Mouse (Mus musculus) heart, embryonic 16.5 days (tissue): ENCODE measurements at regions not wholly inside any gene's neighbourhood (a gene's known extent, or its start where the extent isn't known, plus 50 kb on each side); places are given as distances from the start of the nearest gene placed in this dataset.
"Not testable (repeated sequence)": the region's sequence is repeated elsewhere in the genome, so short reads cannot be mapped to it uniquely, and the experiment has no call there.

Experiments used
- ATAC-seq: fragments of 200-750 bp; cut with Nextera tagmentation; replicated peaks from 2 replicates; pipeline ENCODE4 v1.8.0; 2017; ENCODE audit warnings: moderate number of reproducible peaks; ENCODE audit not compliant: insufficient read depth, low FRiP score; ENCODE audit errors: extremely low read depth
- H3K27ac ChIP-seq: fragments of 300-500 bp; sonication (generic); 2 replicates; pipeline ENCODE4 v1.5.1; 2014; ENCODE audit warnings: mild to moderate bottlenecking, low read length, control low read depth, moderate library complexity
- H3K27me3 ChIP-seq: fragments of 300-500 bp; sonication (generic); 2 replicates; pipeline ENCODE4 v1.6.1; 2014; ENCODE audit warnings: low read length, mixed read lengths; ENCODE audit not compliant: control insufficient read depth, insufficient read depth
- H3K36me3 ChIP-seq: fragments of 300-500 bp; sonication (generic); 2 replicates; pipeline ENCODE4 v1.6.1; 2014; ENCODE audit not compliant: control insufficient read depth, insufficient read depth
- H3K4me1 ChIP-seq: fragments of 300-500 bp; sonication (generic); 2 replicates; pipeline ENCODE4 v1.6.1; 2014; ENCODE audit warnings: low read length, mixed read lengths; ENCODE audit not compliant: control insufficient read depth, insufficient read depth
- H3K4me2 ChIP-seq: fragments of 300-500 bp; sonication (generic); 2 replicates; pipeline ENCODE4 v1.6.1; 2014; ENCODE audit warnings: low read depth, mild to moderate bottlenecking, control low read depth, low read length
- H3K4me3 ChIP-seq: fragments of 300-500 bp; sonication (generic); 2 replicates; pipeline ENCODE4 v1.5.1; 2014; ENCODE audit warnings: mild to moderate bottlenecking, control low read depth, low read length
- H3K9ac ChIP-seq: fragments of 300-500 bp; sonication (generic); 2 replicates; pipeline ENCODE4 v1.6.1; 2014; ENCODE audit warnings: low read length, control low read depth
- H3K9me3 ChIP-seq: fragments of 300-500 bp; sonication (generic); replicated peaks from 2 replicates; pipeline ENCODE4 v1.6.1; 2016; ENCODE audit warnings: low read length; ENCODE audit not compliant: control insufficient read depth
- WGBS: fragments of 180-500 bp; shearing (Covaris S2); extraction: QIAGEN DNeasy Blood & Tissue Kit; methylation state at CpG from one replicate; pipeline ENCODE4 v1.1.7; 2014; 5-methylcytosine and 5-hydroxymethylcytosine counted together

DNA sequence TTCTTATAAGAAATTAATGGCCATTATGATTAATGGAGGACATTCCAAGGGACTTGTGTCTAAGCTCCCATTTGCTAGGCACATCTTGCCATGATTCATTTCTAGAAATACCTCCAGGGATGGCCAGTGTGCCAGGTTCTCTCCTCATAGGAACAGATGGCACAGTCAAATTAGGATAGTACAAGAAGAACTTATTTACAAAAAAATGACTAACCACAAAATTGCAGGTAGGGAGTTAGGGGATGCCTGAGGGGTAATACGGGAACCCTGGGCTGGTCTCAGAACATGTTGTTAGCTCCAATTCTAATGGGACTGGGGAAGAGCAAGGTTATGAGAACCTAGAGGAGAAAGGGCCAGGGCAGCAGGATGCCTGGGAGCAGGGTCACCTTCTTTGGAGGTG lies 760.9 kb upstream of the Kirrel3 start:
- H3K9ac ChIP-seq, result no peak overlapping the region
- ATAC-seq, result no peak
- H3K9me3 ChIP-seq, result no peaks in the 10 kb centered on the region
- H3K4me3 ChIP-seq, result no peak overlapping the region
- WGBS, result 93% methylated on average over 1 of the region's 1 CpGs
- no peaks in the 10 kb centered on the region for H3K36me3 ChIP-seq
- no peak overlapping the region for H3K4me2 ChIP-seq
- no peaks in the 10 kb centered on the region for H3K4me1 ChIP-seq
- no peak overlapping the region for H3K27ac ChIP-seq
- H3K27me3 ChIP-seq, result no peaks in the 10 kb centered on the region

GRCm38 (mm10) chr9:33728058-33728457 lies 757.6 kb upstream of the Kirrel3 start:
- not testable (repeated sequence) for H3K9ac ChIP-seq, H3K4me2 ChIP-seq, H3K27ac ChIP-seq, H3K27me3 ChIP-seq, H3K4me1 ChIP-seq, H3K9me3 ChIP-seq, H3K4me3 ChIP-seq, H3K36me3 ChIP-seq, ATAC-seq
- WGBS, result 70% methylated on average over 15 of the region's 37 CpGs

DNA sequence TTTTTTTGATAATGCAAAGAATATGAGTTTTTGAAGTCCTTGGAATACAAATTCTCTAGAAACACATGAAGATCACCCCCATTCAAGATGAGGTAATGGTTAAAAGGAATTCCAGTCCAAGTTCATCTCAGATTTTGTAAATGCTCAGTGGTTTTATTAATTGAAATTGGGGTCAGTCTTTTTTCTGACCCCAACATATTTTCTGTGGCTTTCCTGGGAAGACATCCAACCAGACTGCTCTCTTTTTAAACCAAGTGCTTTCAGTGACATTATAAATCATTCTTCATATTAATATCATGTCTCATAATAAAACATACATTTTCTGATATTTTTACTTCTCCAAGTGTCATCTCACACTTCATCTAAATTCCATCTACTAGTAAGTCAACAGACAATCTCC lies 725.0 kb upstream of the Kirrel3 start:
- H3K27me3 ChIP-seq, result no peaks in the 10 kb centered on the region
- no peaks in the 10 kb centered on the region for H3K9me3 ChIP-seq
- no peak overlapping the region for H3K4me3 ChIP-seq
- H3K4me2 ChIP-seq, result no peak overlapping the region
- H3K27ac ChIP-seq, result no peak overlapping the region
- H3K9ac ChIP-seq, result no peak overlapping the region
- no peak for ATAC-seq
- H3K36me3 ChIP-seq, result no peaks in the 10 kb centered on the region
- no peaks in the 10 kb centered on the region for H3K4me1 ChIP-seq

DNA sequence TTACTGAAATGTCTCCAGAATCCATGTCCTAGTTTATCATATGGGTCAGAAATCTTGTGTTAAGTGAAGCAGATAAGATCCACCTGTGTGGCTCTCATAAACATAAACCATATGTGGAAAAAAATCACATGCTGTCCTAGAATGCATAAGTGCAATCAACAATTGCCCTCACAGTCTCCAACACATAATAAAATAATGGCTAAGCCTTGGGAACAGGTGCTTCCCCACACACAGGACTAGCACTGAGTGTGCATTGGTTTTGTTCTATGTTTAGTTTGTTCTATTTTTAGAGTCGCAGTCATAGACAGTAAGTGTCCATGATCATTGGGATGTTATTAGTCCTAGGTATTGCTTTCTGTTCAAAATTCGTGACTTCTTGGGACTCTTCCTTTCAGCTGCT lies 719.5 kb upstream of the Kirrel3 start:
- WGBS, result 51% methylated on average over 2 of the region's 2 CpGs
- no peaks in the 10 kb centered on the region for H3K36me3 ChIP-seq
- no peak overlapping the region for H3K27ac ChIP-seq
- H3K9ac ChIP-seq, result no peak overlapping the region
- no peaks in the 10 kb centered on the region for H3K27me3 ChIP-seq
- H3K4me2 ChIP-seq, result no peak overlapping the region
- no peak for ATAC-seq
- no peaks in the 10 kb centered on the region for H3K9me3 ChIP-seq
- no peaks in the 10 kb centered on the region for H3K4me1 ChIP-seq
- H3K4me3 ChIP-seq, result no peak overlapping the region

- Histone ChIP-seq H3K27me3 (no peaks in the 10 kb centered on the region), H3K27ac (no peak overlapping the region), H3K36me3 (no peaks in the 10 kb centered on the region), H3K9me3 (no peaks in the 10 kb centered on the region), H3K9ac (no peak overlapping the region), H3K4me1 (no peaks in the 10 kb centered on the region), H3K4me2 (no peak overlapping the region), H3K4me3 (no peak overlapping the region)
- no peak for ATAC-seq
- WGBS, result 86% methylated on average over 2 of the region's 2 CpGs
Observed at GRCm38 (mm10) chr9:33769811-33770210, 715.9 kb upstream of the Kirrel3 start.

- 69% methylated on average over 5 of the region's 5 CpGs for WGBS
- no peak overlapping the region for H3K9ac ChIP-seq
Observed at GRCm38 (mm10) chr9:33774178-33774577, 711.5 kb upstream of the Kirrel3 start.

GRCm38 (mm10) chr9:33790617-33791016 lies 695.1 kb upstream of the Kirrel3 start:
- Histone ChIP-seq H3K27ac (no peak overlapping the region), H3K4me2 (no peak overlapping the region), H3K9ac (no peak overlapping the region), H3K27me3 (no peaks in the 10 kb centered on the region), H3K4me1 (no peaks in the 10 kb centered on the region), H3K4me3 (no peak overlapping the region), H3K9me3 (no peaks in the 10 kb centered on the region), H3K36me3 (no peaks in the 10 kb centered on the region)
- WGBS, result 64% methylated on average over 4 of the region's 4 CpGs
- no peak for ATAC-seq

More at GRCm38 (mm10) chr9:33774178-33774577, 711.5 kb upstream of the Kirrel3 start:
- H3K4me2 ChIP-seq, result no peak overlapping the region
- no peak overlapping the region for H3K4me3 ChIP-seq
- H3K36me3 ChIP-seq, result no peaks in the 10 kb centered on the region
- H3K9me3 ChIP-seq, result no peaks in the 10 kb centered on the region
- ATAC-seq, result no peak
- no peak overlapping the region for H3K27ac ChIP-seq
- H3K27me3 ChIP-seq, result no peaks in the 10 kb centered on the region
- H3K4me1 ChIP-seq, result no peaks in the 10 kb centered on the region

DNA sequence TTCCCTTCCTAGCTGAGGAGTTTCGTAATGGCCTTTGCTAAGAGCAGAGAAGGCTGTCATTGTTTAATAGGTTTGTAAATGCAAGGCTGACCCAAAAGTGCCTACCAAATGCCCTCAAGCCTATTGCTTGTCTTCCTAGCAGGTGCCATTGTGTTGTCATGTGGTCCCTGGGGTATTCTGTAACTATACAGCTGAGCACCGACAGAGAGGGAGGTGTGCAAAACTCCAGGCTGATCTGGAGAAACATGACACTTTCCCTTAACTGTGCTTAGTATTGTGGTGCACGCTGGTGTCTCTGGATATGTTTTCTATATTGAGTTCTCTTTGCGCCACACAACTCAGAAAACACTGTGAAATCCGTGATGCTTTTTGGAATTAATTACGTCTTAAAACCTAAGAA lies 685.4 kb upstream of the Kirrel3 start:
- Histone ChIP-seq H3K36me3 (no peaks in the 10 kb centered on the region), H3K27ac (no peak overlapping the region), H3K27me3 (no peaks in the 10 kb centered on the region), H3K9me3 (no peaks in the 10 kb centered on the region), H3K4me2 (no peak overlapping the region), H3K4me3 (no peak overlapping the region), H3K9ac (no peak overlapping the region), H3K4me1 (no peaks in the 10 kb centered on the region)
- ATAC-seq, result no peak
- 63% methylated on average over 6 of the region's 6 CpGs for WGBS

GRCm38 (mm10) chr9:33800763-33801162 lies 684.9 kb upstream of the Kirrel3 start:
- no peak for ATAC-seq
- Histone ChIP-seq H3K27ac (no peak overlapping the region), H3K36me3 (no peaks in the 10 kb centered on the region), H3K9ac (no peak overlapping the region), H3K9me3 (no peaks in the 10 kb centered on the region), H3K27me3 (no peaks in the 10 kb centered on the region), H3K4me2 (no peak overlapping the region), H3K4me3 (no peak overlapping the region), H3K4me1 (no peaks in the 10 kb centered on the region)
- 37% methylated on average over 1 of the region's 1 CpGs for WGBS
